Mouse (Mus musculus) cerebellum, adult 9-11 months (tissue): ENCODE results near the gene Orai3.
A peak's percentile ranks its signal among the peaks of the same experiment; 100 is the strongest.

Experiments
- DNase-seq: peaks from one replicate; pipeline ENCODE4 v3.0.0; 2022

Orai3 gene

DNA sequence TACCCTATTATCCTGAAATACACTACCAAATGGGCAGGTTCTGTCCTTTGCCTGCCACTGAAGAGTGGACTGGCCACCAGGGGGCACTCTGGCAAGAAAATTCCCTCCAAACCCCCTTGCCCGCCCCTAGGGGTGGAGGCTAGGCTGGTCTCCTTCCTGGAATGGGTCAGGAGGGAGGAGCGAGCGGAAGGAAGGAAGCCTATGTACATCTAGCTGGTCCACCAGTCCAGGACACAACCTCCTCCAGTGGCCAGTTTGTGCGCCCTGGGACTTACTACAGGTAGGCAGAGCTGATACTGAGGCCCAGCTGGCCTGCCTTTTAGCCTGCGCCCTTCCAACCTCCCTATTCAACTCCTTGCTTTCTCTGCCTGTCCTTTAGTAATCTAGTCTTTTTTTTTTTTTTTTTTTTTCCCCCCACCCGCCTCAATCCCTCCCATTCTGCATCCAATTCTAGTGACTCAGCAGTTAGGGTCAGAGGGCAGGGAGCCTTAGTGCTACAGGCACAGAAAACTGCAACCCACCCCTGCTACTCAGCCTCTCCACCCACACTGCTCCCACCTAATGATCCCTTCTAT, 30.9 kb downstream of the Orai3 start, which contains the start of gene Hsd3b7:
TSS of gene Hsd3b7 (plus strand) at position 170 of the 575 bp plus-strand sequence.
- DNase-seq = peak; percentile 91

GRCm38 (mm10) chr7:127801010-127801621, 31.5 kb downstream of the Orai3 start:
- DNase-seq = peak; percentile 76

DNA sequence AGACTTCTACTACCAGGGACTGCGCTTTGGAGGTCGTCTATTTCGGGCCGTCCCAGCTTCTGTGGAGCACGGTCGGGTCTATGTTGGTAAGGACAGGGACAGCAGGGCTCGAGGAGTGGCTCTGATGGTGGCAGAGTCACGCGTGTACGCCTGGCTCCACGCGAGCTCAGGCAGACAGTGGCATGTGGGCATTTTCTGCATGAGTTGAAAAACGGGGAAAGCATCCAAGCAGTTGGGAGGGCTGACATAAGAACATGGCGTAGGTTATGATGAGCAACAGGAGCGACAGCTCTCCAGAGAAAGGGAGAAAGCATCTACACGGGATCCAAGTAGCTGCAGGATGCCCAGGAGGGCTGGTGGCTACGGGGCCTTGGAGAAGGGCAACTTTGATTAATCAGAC, 32.7 kb downstream of the Orai3 start:
- peak; percentile 92 for DNase-seq

GRCm38 (mm10) chr7:127808821-127809220, 39.2 kb downstream of the Orai3 start:
- DNase-seq = no peak

DNA sequence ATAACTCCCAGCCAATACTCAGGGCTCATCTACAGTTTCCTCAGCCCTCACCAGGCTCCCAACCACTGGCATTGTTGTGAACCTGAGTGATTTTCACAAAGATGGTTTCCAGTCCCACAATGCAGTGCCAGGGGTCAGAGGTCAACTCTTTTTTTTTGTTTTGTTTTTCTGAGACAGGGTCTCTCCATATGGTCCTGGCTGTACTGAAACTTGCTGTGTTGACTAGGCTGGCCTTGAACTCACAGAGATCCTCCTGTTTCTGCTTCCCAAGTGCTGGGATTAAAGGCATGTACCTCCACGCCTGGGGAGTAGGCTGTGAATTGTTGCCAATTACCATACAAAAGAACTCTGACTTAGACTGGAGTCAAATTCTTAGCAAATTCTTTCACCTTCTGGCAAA, 40.2 kb downstream of the Orai3 start:
- DNase-seq = no peak

DNA sequence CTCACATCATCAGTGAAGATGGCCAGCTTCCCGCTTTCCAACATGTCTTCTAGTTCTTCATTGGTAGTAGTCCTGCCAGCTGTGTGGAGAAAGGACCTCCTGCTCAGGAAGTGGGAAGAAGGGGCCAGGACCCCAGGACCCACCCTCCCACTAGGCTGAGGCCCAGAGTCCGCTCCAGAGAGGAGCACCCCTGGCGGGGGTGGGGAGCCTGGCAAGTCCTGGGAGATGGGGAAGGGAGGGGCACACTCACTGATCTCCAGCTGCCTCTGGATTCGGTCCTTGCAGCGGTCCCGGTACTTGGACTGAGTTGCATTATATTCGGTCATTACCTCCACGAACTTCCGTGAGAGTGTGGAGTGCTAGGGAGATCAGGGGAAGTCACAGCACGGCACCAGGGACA, 41.0 kb downstream of the Orai3 start:
- DNase-seq = peak; percentile 45

DNA sequence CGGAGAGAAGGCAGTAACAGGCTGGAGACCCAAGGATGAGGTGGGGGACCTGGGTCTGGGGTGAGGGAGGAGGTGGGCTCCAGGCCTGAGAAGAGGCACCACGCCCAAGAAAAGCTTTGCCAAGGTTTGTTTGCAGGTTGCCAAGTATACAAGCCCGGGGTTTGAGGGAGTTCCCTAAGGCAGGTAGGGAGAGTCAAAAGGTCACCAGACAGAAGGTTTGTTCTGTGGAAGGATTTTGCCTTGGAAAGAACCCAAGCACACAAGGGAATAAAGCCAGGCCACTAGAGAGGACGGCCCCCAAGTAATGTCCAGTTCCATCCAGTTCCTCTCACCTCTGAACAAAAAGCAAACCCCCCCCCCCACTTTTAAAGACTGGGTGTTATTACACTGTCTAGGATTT, 41.6 kb downstream of the Orai3 start:
- DNase-seq = peak; percentile 53

DNA sequence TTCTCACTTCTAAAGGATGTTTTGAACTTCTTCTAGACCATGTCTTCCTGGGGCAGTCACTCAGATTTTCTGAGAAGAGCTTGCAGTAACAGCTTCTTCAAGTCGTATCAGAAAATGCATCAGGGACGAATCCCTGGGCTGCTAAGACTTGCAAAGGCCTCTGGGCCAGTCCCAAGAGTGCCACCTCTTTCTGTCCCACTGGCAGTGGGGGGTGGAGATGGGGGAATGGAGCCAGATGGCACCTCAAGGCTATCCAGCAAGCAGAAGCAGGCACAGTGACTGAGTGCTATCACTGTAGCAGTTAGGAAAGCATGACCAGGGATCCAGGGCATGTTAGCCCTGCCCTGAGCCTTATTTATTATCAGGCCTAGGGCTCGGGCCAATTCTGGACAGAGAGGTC, 42.7 kb downstream of the Orai3 start:
- peak; percentile 67 for DNase-seq

GRCm38 (mm10) chr7:127813821-127814220, 44.2 kb downstream of the Orai3 start:
- DNase-seq = no peak

DNA sequence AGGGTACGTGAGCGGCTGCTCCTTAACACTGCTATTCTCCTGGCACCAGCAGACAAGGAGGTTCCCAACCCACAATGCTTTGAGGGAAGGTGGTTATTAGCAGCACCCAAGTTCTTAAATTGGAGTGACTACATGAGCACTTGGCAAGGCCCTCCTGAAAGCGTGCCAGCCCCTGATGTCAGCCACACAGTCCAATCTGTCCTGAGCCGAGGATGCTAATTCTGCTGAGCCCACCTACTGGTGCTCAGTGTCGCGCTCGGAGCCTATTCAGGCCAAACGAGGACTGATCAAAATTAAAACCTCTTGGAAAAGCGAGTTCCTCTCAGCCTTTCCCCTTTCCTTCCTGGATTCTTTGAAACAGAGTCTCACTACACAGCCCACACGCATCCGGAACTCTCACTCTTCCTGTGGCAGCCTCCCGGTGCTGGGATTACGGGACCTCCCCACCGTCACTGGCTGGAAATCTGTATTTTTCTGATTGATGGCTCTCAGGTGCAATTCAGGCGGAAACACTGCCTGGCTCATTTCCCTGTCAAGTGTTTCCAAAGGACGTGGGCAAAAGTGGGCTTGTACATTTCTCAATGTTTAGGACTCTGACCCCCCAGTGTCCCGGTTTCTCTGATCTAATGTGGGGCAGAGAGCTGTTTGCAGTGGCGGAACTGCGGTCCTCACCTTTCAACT, 44.8 kb downstream of the Orai3 start:
- DNase-seq = peak; percentile 97

- DNase-seq = peak; percentile 53
These were observed 45.6 kb downstream of the Orai3 start for GRCm38 (mm10) chr7:127815116-127815665.

GRCm38 (mm10) chr7:127815954-127816821, 46.6 kb downstream of the Orai3 start:
- DNase-seq = peak; percentile 76

- DNase-seq = peak; percentile 59
These were observed 47.4 kb downstream of the Orai3 start for GRCm38 (mm10) chr7:127817053-127817452.

DNA sequence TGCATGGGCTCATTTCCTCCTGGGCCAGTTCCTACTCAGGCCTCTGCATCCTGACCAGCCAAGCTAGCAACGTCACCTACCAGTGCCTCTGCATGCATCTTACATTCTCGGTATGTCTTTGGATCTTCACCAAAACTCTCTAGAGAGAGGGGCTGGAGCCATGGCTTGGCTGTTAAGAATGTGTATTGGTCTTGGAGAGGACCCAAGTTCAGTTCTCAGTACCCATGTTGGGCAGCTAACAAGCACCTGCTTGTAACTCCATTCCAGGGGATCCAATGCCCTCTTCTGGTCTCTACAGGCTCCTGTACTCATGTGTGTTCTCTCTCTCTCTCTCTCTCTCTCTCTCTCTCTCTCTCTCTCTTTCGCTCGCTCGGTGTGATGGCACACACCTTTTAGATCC, 48.2 kb downstream of the Orai3 start:
- DNase-seq = peak; percentile 46

DNA sequence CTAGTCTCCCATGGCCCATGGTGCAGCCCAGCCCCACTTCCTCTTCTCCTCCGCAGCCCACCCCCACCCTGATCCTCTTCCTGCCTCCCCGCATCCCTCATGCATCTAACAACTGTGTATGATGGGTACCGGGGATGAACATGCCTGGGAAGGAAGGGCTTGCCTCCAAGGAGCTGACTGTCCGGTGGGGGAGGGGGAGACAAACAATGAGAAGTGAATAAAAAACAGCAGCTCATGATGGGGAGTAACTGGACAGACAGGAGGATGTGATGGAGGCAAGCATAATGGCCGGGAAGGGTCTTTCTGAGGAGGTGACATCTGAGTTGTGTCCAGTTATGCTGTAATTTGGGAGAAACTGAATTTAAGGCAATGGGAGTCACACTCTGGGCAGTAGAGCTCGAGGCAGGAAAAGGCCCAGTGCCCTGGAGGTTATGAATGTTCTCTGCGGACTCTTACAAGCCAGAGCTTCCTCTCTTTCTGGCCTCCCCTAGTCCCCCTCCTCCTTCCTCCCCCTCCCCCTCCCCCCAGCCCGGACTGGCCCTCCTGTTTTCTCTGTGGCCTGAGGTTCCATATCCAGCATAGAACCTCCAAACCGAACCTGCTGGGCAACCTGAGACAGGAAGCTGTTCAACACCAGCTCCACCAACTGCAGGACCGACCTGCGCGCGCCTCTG, 51.4 kb downstream of the Orai3 start:
- peak; percentile 54 for DNase-seq

GRCm38 (mm10) chr7:127822494-127822893, 52.9 kb downstream of the Orai3 start:
- DNase-seq = no peak

GRCm38 (mm10) chr7:127823236-127824171, 53.9 kb downstream of the Orai3 start:
- DNase-seq = peak; percentile 79

GRCm38 (mm10) chr7:127824176-127824871, 54.7 kb downstream of the Orai3 start, which contains the start of the genes Stx4a and Stx1b:
Gene Stx4a, plus strand, starts transcription at chr7:127824294.
Gene Stx1b, minus strand, starts transcription at chr7:127824549.
- peak; percentile 87 for DNase-seq
